Mouse (Mus musculus): ENCODE results near the gene Tacc3.

Gene Tacc3

GRCm38 (mm10) chr5:33696430-33696829, 38.5 kb downstream of the Tacc3 start:
- no peak for DNase-seq

- no peak for DNase-seq
Observed at GRCm38 (mm10) chr5:33697534-33697933, 39.6 kb downstream of the Tacc3 start.

GRCm38 (mm10) chr5:33697947-33698512, 40.1 kb downstream of the Tacc3 start:
- no peak for DNase-seq

DNA sequence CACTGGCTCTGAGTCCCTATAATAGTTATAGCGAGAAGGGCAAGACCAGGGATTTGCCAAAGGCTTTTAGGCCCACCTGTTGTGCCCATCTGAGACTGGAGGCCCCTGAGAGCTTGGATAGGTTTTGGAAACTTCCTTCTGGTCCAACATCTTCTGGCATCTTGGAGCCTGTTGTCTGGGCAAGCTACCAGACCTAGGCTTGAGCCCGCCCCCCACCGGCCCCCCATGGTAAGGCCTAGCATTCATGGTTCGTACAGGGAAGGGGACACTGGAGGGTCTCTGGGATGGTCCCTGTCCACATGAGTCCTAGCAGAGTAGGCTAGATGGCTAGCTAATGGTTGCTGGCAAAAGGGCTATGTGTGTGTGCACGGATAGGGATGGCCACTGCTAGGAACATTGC, 40.7 kb downstream of the Tacc3 start:
- no peak for DNase-seq

DNA sequence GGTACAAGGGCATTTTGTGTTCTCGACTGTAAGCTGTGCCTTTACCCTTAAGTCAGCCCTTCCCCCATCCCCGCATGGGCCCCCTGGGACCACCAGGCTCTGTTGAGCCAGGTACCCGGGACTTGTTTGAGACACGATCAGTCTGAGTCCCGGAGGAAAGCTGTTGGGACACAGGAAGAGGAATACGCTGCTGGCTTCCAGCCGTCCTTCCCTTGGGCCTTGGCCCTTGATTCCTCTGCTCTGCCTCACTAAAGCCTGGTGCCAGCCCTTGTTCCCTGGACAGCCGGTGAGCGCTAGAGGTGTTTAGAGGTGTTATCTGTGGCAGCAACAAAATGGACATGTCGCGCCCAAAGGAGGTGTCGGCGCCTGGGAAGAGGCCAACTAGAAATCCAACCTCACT, 42.1 kb downstream of the Tacc3 start:
- no peak for DNase-seq

- DNase-seq = no peak
Observed at GRCm38 (mm10) chr5:33701832-33702231, 43.9 kb downstream of the Tacc3 start.

GRCm38 (mm10) chr5:33703999-33704398, 46.1 kb downstream of the Tacc3 start:
- no peak for DNase-seq

GRCm38 (mm10) chr5:33704945-33705611, 47.1 kb downstream of the Tacc3 start:
- DNase-seq = no peak

DNA sequence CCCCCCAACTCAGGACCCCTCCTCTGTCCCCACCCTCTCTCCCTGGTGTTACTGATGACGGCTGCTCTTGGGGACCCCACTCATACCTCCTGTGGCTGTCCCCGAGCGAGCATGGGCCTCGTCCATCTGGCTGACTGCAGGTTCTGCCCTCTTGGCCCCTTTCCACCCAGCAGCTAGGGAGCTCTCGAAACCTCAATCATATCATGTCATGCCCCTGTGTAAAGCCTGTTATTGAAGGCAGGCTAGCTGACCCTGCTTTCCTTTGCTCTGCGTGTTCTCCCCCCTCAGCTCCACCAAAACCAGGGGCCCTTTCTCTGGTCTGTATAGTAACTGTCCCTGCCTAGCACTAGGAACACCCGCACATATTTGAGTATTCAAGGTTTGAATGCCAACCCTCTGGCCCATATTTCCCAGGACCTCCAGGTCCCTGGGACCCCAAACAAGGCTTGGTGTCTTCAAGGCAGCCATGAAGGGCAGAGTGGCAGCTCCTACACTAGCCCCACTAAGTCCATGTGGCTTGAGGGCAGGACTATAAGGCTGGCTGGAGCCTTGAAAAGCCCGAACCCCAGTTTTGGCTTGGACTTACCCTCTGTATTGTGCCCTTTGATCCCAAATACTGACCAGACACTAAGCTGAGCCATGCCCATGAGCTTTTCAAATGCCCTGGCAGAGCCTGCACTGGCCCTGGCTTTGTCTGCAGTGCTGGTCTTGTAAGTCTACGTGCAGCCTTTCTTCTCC, 47.9 kb downstream of the Tacc3 start:
- DNase-seq = no peak

DNA sequence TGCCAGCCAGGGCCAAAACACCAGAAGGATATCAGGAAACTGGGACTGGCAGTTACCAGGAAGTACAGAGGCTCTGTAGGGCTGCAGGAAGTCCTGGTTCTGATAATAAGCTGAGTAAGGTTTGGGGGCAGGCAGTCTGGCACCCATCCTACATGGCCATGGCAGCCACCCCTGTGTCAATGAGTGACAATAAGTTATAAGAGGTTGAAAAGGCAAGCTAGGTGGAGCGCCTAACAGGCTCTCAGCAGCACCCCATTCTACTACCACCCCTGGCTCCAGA, 48.4 kb downstream of the Tacc3 start:
- DNase-seq = no peak

DNA sequence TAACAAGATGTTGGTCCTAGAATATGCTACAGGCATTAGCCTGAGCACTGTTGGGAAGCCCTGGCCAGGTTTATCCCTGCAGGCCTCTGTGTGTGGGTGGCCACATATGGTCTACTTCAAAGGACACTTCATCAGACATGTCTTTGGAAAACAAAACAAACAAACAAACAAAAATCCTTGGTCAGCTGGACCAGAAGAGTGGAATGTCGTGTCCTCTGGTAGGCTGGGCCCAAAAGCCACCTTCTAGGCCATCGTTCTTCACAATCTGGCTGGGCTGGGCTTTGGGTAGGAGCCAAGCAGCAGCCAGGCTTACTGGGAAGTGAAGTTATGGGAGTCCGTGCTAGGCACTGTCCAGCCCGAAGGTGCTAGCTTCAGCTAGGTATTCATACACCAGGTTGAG, 49.2 kb downstream of the Tacc3 start:
- DNase-seq = no peak

DNA sequence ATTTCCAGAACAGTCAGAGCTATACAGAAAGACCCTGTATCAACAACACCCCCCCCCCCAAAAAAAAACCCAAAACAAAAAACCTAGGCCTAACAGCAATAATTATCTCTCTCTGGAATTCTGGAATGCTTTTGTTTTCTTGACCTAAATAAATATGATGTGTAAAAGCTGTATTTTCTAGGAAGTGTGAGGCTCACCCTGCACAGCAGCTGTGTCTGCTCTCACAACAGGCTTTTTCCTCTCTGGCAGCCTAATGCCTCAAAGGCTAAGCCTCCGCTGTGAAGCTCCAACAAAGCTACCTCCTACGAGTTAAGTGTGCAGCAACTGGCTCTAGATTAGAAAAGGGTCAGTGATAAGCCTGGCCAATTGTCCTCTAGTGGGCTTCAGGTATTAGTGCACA, 51.1 kb downstream of the Tacc3 start:
- no peak for DNase-seq

DNA sequence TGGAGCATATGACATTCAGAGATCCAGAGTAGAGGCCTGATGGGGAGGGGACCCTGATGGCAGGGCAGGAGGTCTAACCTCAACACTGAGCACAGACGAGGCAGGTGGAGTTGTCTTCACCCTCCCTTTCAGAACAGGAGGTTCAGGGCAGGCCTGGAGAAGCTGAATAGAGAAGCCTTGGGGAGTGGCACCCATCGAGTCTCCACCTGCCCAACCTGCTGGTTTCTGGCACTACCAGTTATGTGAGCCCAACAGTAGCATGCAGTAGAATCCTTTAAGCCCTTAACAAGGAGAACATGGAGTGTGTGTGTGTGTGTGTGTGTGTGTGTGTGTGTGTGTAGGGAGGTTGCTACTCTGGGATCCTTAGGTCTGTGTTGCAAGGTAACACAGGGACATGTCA, 54.6 kb downstream of the Tacc3 start:
- no peak for DNase-seq

- DNase-seq = no peak
Observed at GRCm38 (mm10) chr5:33715182-33715581, 57.3 kb downstream of the Tacc3 start.

DNA sequence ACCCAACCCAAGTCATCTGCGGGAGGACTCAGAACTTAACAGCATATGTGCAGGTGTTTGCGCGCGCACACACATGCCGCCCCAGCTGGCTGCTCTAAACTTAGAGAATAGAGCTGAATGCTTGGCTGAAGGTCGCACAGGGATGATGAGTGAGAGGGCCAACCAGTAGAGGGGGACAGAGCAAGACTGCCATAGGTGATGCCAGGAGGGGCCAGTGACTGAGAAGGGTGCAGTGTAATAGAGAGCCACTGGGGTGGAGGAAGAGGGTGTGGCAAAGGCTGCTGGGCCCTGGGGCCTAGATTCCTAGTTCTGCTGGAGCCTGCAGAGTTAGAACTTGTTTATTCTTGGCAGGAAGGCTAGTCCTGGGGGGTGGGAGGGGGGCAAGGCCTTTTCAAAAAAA, 58.5 kb downstream of the Tacc3 start:
- DNase-seq = no peak

- DNase-seq = no peak
Observed at GRCm38 (mm10) chr5:33718460-33718859, 60.5 kb downstream of the Tacc3 start.

DNA sequence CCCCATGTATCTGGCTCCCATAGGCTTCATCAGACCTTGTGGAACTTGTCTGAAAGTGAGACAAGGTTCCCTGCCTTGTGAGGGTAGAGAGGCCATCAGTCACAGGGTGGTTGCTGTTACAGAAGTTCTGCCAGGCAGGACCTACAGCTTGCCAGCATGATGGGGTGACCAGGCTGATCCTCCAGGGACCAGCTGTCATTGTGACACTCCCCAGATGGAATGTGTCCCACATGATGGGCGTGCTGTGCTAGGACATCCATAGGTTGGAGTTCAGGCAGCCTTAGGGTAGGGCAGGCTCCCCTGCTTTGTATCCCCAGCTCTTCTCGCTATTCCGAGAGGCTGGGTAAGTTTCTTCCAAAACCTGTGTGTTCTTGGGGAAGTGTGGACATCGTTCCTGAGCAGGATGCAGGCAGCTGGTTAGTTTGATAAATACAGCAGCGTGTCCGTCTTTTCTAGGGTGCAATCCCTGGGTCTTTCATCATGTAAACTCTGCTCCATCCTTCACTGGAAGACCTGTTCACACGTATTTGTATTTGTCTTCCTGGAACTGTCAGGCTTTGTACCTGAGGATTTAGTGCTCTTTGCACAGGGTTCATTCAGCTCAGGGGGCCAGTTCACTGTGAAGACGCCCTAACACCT, 63.0 kb downstream of the Tacc3 start:
- DNase-seq = no peak

DNA sequence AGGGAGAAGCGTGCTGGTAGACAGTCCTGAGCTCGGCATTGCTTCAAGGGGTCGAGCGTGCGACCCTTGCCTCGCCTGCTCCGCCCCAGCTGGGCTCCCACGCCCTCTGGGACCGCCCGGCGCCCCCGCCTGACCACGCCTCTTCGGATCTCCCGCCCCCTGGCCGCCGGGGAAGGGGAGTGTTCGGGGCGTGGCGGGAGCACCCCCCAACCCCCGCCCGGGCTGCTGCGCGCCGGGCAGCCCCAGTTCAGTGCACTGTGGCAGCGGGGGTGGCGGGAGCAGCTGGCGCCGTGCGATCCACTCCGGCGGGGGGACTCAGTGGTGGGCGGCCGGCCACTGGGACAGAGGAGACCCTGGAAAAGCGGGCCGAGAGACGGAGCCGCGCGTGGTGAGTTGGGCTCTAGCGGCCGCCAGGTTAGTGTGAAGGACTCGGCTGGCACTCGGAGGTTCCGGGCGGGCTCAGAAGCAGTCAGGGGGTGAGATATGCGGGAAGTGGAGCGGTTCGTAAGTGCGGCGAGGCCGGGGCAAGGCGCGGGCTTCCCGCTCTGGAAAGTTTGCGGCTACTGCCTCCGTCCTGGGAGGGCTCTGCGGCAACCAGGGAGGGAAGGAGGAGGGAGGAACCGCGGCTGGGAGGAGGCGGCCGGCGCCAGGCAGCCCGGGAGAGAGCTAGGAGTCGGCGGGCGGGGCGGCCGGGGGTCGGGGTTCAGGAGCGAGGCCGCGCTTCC, 63.8 kb downstream of the Tacc3 start, which contains the start of gene Fgfr3:
Gene Fgfr3 (plus strand): TSS at position 134 of the 725 bp plus-strand sequence.
- peak; percentile 74 for DNase-seq

- DNase-seq = no peak
Observed at GRCm38 (mm10) chr5:33722266-33723018, 64.5 kb downstream of the Tacc3 start.

- no peak for DNase-seq
Observed at GRCm38 (mm10) chr5:33723019-33723640, 65.2 kb downstream of the Tacc3 start.

GRCm38 (mm10) chr5:33723641-33724465, 65.9 kb downstream of the Tacc3 start:
- DNase-seq = no peak

Measured in liver (tissue).